Mouse (Mus musculus): ENCODE measurements around the gene Ap4e1. TPM values are rescaled to one million over a fixed set of nuclear protein-coding genes. Genes with fewer than 3 reads are reported as not detected.

Ap4e1 gene
- polyA plus RNA-seq (2015; fragmentation: Nextera tagmentation; extraction: Ambion mirVana) = 7.7 and 8.0 TPM in 2 replicates

GRCm38 (mm10) chr2:127008469-127008998 lies at the start of gene Ap4e1:
Ap4e1 (plus strand) TSS chr2:127008717.
- H3K4me1 ChIP-seq (replicated peaks) = no peaks in the 10 kb centered on the region
- peak within 1 kb of the TSS; percentile 64 for H3K4me2 ChIP-seq (replicated peaks)
- H3K27ac ChIP-seq = peak within 1 kb of the TSS; percentile 85
- no peaks in the 10 kb centered on the region for H3K9me3 ChIP-seq
- no peaks in the 10 kb centered on the region for H3K27me3 ChIP-seq (replicated peaks)
- H3K4me3 ChIP-seq (replicated peaks) = peak within 1 kb of the TSS; percentile 85
- ATAC-seq = peak; percentile 91
- H3K36me3 ChIP-seq = peaks cover 1% of the 10 kb centered on the region; the same call in 1 of the 2 replicates
- H3K9ac ChIP-seq = peak within 1 kb of the TSS; percentile 89
- under 1% methylated on average over 40 of the region's 40 CpGs for WGBS

- WGBS = 56% methylated on average over 2 of the region's 2 CpGs
- Histone ChIP-seq H3K9me3 (no peaks in the 10 kb centered on the region), H3K36me3 (no peaks in the 10 kb centered on the region), H3K4me1 (replicated peaks) (no peaks in the 10 kb centered on the region), H3K27ac (no peak overlapping the region), H3K27me3 (replicated peaks) (no peaks in the 10 kb centered on the region), H3K9ac (no peak overlapping the region), H3K4me2 (replicated peaks) (no peak overlapping the region), H3K4me3 (replicated peaks) (no peak overlapping the region)
- ATAC-seq = peak; percentile 75
These were observed 46.8 kb upstream of the Ap4e1 start for GRCm38 (mm10) chr2:126961696-126962095.

GRCm38 (mm10) chr2:126977428-126977827 lies 31.1 kb upstream of the Ap4e1 start:
- H3K4me2 ChIP-seq (replicated peaks) = no peak overlapping the region
- H3K9ac ChIP-seq = no peak overlapping the region
- no peaks in the 10 kb centered on the region for H3K9me3 ChIP-seq
- H3K27ac ChIP-seq = no peak overlapping the region
- ATAC-seq = no peak
- no peaks in the 10 kb centered on the region for H3K27me3 ChIP-seq (replicated peaks)
- no peaks in the 10 kb centered on the region for H3K4me1 ChIP-seq (replicated peaks)
- no peak overlapping the region for H3K4me3 ChIP-seq (replicated peaks)
- H3K36me3 ChIP-seq = no peaks in the 10 kb centered on the region
- 56% methylated on average over 6 of the region's 6 CpGs for WGBS

GRCm38 (mm10) chr2:126983221-126983620 lies 25.3 kb upstream of the Ap4e1 start:
- WGBS = 65% methylated on average over 4 of the region's 4 CpGs
- Histone ChIP-seq H3K9ac (no peak overlapping the region), H3K4me3 (replicated peaks) (no peak overlapping the region), H3K4me2 (replicated peaks) (no peak overlapping the region), H3K36me3 (no peaks in the 10 kb centered on the region), H3K9me3 (no peaks in the 10 kb centered on the region), H3K4me1 (replicated peaks) (no peaks in the 10 kb centered on the region), H3K27me3 (replicated peaks) (no peaks in the 10 kb centered on the region), H3K27ac (no peak overlapping the region)
- ATAC-seq = no peak

- Histone ChIP-seq H3K4me2 (replicated peaks) (no peak overlapping the region), H3K27me3 (replicated peaks) (no peaks in the 10 kb centered on the region), H3K9ac (no peak overlapping the region), H3K4me1 (replicated peaks) (no peaks in the 10 kb centered on the region), H3K27ac (no peak overlapping the region), H3K36me3 (no peaks in the 10 kb centered on the region), H3K9me3 (no peaks in the 10 kb centered on the region), H3K4me3 (replicated peaks) (no peak overlapping the region)
- WGBS = 75% methylated on average over 6 of the region's 6 CpGs
- no peak for ATAC-seq
These were observed 18.6 kb upstream of the Ap4e1 start for GRCm38 (mm10) chr2:126989919-126990318.

- Histone ChIP-seq H3K9ac (no peak overlapping the region), H3K36me3 (no peaks in the 10 kb centered on the region), H3K27ac (no peak overlapping the region), H3K27me3 (replicated peaks) (no peaks in the 10 kb centered on the region), H3K4me3 (replicated peaks) (no peak overlapping the region), H3K4me2 (replicated peaks) (no peak overlapping the region), H3K9me3 (no peaks in the 10 kb centered on the region), H3K4me1 (replicated peaks) (no peaks in the 10 kb centered on the region)
- WGBS = 39% methylated on average over 12 of the region's 12 CpGs
- no peak for ATAC-seq
These were observed 15.8 kb upstream of the Ap4e1 start for GRCm38 (mm10) chr2:126992742-126993141.

GRCm38 (mm10) chr2:126994384-126995166 lies 13.9 kb upstream of the Ap4e1 start:
- Histone ChIP-seq H3K36me3 (no peaks in the 10 kb centered on the region), H3K4me2 (replicated peaks) (no peak overlapping the region), H3K4me3 (replicated peaks) (no peak overlapping the region), H3K9me3 (no peaks in the 10 kb centered on the region), H3K4me1 (replicated peaks) (no peaks in the 10 kb centered on the region), H3K9ac (no peak overlapping the region), H3K27me3 (replicated peaks) (no peaks in the 10 kb centered on the region), H3K27ac (no peak overlapping the region)
- ATAC-seq = no peak
- 57% methylated on average over 6 of the region's 6 CpGs for WGBS

GRCm38 (mm10) chr2:126996737-126997136 lies 11.8 kb upstream of the Ap4e1 start:
- no peak overlapping the region for H3K9ac ChIP-seq
- H3K4me2 ChIP-seq (replicated peaks) = peak overlapping the region; percentile 36; the same call in 1 of the 2 replicates
- no peaks in the 10 kb centered on the region for H3K27me3 ChIP-seq (replicated peaks)
- peak; percentile 86 for ATAC-seq
- no peak overlapping the region for H3K27ac ChIP-seq
- H3K9me3 ChIP-seq = no peaks in the 10 kb centered on the region
- WGBS = 18% methylated on average over 5 of the region's 5 CpGs
- no peak overlapping the region for H3K4me3 ChIP-seq (replicated peaks)
- no peaks in the 10 kb centered on the region for H3K36me3 ChIP-seq
- H3K4me1 ChIP-seq (replicated peaks) = no peaks in the 10 kb centered on the region

- no peaks in the 10 kb centered on the region for H3K27me3 ChIP-seq (replicated peaks)
- H3K4me1 ChIP-seq (replicated peaks) = no peaks in the 10 kb centered on the region
- H3K4me2 ChIP-seq (replicated peaks) = no peak overlapping the region
- no peak overlapping the region for H3K4me3 ChIP-seq (replicated peaks)
- WGBS = 72% methylated on average over 7 of the region's 7 CpGs
- no peak overlapping the region for H3K9ac ChIP-seq
- no peaks in the 10 kb centered on the region for H3K36me3 ChIP-seq
- no peaks in the 10 kb centered on the region for H3K9me3 ChIP-seq
- H3K27ac ChIP-seq = no peak overlapping the region
- no peak for ATAC-seq
These were observed 10.3 kb upstream of the Ap4e1 start for GRCm38 (mm10) chr2:126998219-126998618.

GRCm38 (mm10) chr2:127000406-127001324 lies 7.9 kb upstream of the Ap4e1 start:
- 70% methylated on average over 8 of the region's 8 CpGs for WGBS
- no peak for ATAC-seq
- Histone ChIP-seq H3K4me1 (replicated peaks) (no peaks in the 10 kb centered on the region), H3K27ac (no peak overlapping the region), H3K4me2 (replicated peaks) (no peak overlapping the region), H3K4me3 (replicated peaks) (no peak overlapping the region), H3K27me3 (replicated peaks) (no peaks in the 10 kb centered on the region), H3K36me3 (no peaks in the 10 kb centered on the region), H3K9me3 (no peaks in the 10 kb centered on the region), H3K9ac (no peak overlapping the region)

- H3K4me2 ChIP-seq (replicated peaks) = no peak overlapping the region
- no peak overlapping the region for H3K27ac ChIP-seq
- H3K9me3 ChIP-seq = no peaks in the 10 kb centered on the region
- H3K9ac ChIP-seq = no peak overlapping the region
- no peaks in the 10 kb centered on the region for H3K27me3 ChIP-seq (replicated peaks)
- no peaks in the 10 kb centered on the region for H3K36me3 ChIP-seq
- no peak overlapping the region for H3K4me3 ChIP-seq (replicated peaks)
- no peak for ATAC-seq
- H3K4me1 ChIP-seq (replicated peaks) = no peaks in the 10 kb centered on the region
- 82% methylated on average over 7 of the region's 7 CpGs for WGBS
These were observed 4.5 kb upstream of the Ap4e1 start for GRCm38 (mm10) chr2:127004046-127004445.

GRCm38 (mm10) chr2:127006634-127007370 lies 1.7 kb upstream of the Ap4e1 start:
- Histone ChIP-seq H3K4me2 (replicated peaks) (peak overlapping the region; percentile 46), H3K27ac (no peak overlapping the region), H3K9me3 (no peaks in the 10 kb centered on the region), H3K9ac (no peak overlapping the region), H3K36me3 (no peaks in the 10 kb centered on the region), H3K27me3 (replicated peaks) (no peaks in the 10 kb centered on the region), H3K4me3 (replicated peaks) (peak overlapping the region; percentile 17; the same call in 1 of the 2 replicates), H3K4me1 (replicated peaks) (no peaks in the 10 kb centered on the region)
- no peak for ATAC-seq
- 39% methylated on average over 12 of the region's 12 CpGs for WGBS

Measured in intestine, embryonic 15.5 days (tissue).